Mouse (Mus musculus) erythroblast, embryonic 14.5 days (primary cell): ENCODE measurements around the gene Serac1.

Experiments used
- GATA1 ChIP-seq: IDR thresholded peaks from 2 replicates; pipeline ENCODE4 v1.6.1; 2012; ENCODE audit warnings: low read length, inconsistent platforms, mixed read lengths
- TAL1 ChIP-seq: IDR thresholded peaks from 3 replicates; pipeline ENCODE4 v1.6.1; 2012; ENCODE audit warnings: low read length, inconsistent platforms, mixed read lengths

DNA sequence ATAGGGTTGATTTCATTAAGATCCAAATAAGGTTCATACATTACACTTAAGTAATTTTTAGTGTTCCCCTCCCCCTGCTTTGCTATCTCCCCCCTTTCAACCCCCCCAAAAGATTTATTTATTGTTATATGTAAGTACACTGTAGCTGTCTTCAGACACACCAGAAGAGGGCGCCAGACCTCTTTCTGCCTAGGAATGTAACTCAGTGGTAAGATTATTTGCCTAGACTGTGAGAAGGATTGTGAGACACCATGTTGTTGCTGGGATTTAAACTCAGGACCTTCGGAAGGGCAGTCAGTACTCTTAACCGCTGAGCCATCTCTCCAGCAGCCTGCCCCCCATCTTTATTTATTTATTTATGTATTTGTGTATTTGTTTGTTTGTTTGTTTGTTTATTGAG lies 31.4 kb upstream of the Serac1 start:
- TF ChIP-seq GATA1 (no peak), TAL1 (no peak)
